Mouse (Mus musculus) NIH3T3 (cell line): ENCODE results near the gene Slc25a22.
A peak's percentile ranks its signal among the peaks of the same experiment; 100 is the strongest.
"Not testable (repeated sequence)": the region's sequence is repeated elsewhere in the genome, so short reads cannot be mapped to it uniquely, and the experiment has no call there.

ENCODE experiments used
- DNase-seq: peaks from one replicate; pipeline ENCODE4 v3.0.0-alpha.2; 2012; ENCODE audit warnings: low read depth

Gene Slc25a22

DNA sequence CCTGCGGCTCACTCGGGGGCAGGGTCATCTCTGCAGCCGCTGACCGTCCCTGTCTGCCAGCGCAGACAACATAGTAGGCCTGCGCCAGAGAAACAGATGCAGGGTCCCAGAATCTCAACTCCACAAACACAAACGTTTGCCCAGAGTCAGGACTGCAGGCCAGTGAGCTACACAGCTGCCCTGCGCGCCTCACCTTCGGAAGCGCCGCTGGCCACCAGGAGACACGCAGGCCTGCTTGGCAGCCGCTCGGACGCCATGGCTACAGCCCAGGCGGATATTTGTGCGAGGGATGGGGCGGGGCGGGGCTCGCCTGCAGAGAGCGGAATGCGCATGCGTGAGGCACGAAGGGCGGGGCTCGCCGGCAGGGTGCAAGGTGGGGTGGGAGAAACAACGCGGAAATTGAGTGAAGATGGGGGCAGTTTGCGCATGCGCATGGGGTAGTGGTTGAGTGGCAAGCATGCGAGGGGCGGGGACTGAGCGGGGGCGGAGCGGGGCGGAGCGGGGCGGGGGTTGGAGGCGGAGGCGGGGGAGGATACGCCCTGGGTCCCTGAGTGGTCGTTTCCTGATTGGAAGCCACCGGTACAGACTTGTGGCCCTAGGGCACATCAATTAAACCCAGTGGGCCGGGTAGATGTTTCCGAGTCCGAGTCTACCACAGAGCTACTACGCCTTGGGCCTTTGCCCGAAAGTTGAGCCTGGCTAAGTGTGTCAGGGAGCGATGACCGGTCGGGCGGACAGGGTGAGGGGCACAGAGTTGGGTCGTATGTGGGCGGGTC, 23.7 kb downstream of the Slc25a22 start, which contains the start of gene Gatd1:
Gatd1 (minus strand) TSS at position 328 of the 776 bp plus-strand sequence.
- DNase-seq: peak; percentile 99

DNA sequence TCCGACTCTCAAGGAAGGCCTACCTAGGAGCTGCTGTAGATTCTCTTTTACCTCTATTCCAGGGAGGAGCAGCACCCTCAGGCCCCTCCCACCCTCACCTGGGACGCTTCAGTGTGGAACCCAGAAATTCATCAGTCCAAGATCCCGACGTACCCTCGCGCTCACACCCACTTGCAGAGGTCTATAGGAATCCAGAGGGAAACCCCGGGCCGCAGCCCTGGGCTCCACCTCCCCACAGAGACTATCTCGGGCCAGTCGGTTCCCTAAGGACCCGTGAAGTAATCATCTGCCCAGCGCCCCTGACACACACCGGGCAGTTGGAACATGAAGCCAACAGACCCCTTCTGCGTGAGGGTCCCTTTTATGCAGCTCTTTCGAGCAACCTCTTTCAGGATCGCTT, 24.4 kb downstream of the Slc25a22 start:
- peak; percentile 55 for DNase-seq

DNA sequence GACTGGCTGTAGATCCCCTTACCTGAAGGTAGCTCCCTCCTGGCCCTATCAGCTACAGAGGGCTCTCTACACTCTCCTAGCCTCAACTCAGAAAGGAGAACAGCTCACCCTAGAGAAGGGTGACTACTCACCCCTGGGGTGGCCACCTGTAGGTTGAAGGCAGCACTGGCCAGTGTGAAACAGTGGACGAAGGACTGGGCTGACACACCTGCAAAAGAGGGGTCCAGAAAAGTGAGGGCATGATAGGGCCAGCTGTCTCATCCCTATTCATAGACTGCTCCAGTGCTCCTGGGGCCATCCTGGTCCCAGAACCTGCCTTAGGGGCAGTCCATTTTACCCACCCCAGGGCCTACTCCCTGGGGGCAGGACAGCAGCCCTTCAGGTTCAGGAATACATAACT, 26.0 kb downstream of the Slc25a22 start:
- no peak for DNase-seq

DNA sequence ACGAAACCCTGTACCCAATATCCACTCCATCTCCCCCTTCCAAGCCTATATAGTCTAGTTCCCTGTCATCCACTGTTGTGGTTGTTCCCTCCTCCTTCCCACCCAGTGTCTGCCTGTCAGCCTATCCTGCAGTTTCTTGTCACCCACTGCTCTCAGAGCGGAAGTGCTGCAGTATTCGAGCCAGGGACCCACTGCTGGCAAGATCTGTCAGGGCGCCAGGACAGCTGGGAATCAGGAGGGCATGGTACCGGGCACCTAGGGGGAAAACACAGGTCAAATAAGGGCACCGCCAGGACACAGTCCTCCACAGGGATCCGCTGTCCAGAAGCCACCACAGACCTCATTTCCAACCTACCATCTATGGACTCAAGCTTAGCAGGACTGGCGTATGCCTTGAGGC, 27.1 kb downstream of the Slc25a22 start:
- DNase-seq: no peak

DNA sequence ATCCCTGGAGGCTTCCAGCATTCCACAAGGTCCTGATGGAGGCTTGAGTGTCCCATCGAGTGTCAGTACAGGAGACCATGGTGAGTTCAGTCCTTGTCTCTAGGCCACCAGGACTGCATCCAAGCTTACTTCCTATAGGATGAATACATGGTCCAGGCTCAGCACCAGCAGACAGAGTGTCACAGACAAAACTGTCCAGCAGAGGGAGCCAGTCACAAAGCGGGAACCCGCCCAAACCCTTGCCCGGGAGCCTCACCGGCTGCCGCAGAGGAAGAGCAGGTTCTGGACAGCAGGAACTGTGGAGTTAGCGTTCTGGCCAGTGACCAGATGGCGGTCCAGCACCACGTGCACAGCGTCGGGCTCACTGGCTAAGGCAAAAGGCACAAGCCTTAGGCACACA, 28.9 kb downstream of the Slc25a22 start:
- DNase-seq: peak; percentile 92

DNA sequence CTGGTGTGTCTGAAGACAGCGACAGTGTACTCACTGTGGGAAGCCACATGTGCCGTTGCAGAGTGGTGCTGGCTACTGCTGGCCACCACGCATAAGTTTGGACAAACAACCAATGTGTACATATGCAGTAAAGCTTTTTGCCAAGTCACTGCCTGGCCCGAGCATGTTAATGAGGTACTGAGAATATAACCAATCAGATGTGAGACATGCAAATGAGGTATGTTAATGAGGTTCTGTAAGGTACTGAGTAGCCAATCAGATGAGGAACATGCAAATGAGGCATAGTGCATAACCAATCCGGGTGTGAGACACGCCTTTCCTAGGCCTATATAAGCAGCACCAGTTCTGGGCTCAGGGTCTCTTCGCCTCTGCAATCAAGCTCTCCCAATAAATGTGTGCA, 30.0 kb downstream of the Slc25a22 start:
- DNase-seq: not testable (repeated sequence)

DNA sequence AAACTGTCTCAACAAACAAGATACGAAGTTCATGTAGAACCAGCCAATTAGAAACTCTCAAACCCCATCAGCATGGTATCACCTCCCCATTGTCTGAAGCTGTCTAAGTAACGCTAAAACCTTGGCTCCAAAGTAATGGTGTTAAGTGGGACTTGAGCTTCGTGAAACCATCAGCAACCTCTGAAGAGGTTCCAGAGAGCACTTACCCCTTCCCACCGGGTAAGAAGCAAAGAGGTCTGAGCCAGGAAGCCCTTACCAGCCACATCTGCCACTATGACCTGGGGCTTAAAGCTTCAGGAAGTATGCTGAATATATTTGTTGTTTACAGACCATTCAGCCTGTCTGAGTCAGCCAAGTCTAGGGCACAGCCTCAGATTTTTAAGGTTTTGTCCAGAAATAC, 32.2 kb downstream of the Slc25a22 start:
- no peak for DNase-seq

DNA sequence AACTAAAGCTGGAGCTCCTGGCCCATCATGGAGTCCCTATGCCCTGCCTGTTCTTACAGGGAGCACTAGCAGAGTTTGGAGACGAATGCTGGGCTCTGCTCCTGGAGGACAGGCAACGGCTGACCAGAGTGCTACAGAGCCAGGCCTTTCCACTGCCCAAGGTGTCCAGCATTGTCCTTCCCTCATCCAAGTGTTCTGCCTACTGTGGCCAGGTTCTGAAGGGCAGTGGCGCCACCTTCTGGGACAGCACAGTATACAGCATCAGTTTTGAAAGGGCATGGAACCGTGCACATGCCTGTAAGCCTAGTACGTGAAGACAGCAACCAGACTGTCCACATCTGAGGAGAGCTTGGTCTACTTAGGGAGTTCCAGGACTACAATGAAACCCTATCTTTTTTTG, 34.4 kb downstream of the Slc25a22 start:
- DNase-seq: peak; percentile 77

DNA sequence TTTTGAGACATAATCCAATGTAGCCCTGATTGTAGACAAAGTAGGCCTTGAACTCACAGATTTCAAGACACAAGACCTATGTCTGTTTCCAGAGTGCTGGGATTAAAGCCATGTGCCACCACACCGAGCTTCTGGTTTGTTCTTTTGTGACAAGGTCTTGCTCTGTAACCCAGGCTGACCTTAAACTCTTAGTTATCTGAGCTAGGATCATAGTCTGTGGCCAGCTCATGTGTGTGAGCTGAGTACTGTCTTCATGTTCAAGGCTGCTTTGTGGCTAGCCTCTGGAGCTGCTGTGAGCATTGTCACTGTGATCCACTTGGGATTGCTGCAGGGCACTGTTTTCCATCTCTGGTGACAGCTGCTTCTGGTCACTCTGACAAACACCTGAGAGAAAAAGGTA, 42.3 kb downstream of the Slc25a22 start:
- no peak for DNase-seq

DNA sequence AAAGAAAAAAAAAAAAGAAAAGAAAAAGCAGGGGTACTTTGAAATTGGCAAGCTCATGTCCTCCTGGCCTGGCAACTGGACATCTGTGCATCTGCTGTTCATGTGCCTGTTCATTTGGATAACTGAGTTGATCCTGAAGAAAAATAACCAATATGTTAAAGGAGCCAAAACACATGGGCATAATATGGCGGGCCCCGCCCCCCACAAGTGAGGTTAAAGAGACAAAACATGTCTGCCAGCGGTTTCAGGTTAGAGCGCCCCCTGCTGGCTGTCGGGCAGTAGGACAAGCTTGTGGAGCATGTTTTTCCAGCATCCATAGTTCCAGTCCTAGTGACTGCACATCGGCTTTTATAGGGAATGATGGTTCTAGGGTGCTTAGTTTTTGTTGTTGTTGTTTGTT, 42.9 kb downstream of the Slc25a22 start:
- DNase-seq: peak; percentile 80

DNA sequence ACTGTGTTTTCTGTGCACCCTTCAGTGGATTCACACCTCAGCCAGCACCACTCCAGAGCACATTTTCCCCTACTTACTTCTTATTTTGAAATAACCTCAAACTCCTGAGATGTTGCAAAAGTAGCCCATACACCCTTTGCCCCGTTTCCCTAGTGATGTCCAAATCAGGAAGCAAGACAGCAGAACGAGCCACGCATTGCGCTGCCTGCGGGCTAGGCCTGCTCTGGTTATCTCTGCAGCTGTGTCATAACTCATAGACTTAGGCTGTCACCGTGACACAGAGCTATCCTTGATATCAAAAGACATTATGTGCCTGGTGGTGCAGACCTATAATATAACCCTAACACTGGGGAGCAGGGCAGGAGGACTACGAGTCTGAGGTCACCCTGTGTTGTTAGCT, 43.5 kb downstream of the Slc25a22 start:
- no peak for DNase-seq

DNA sequence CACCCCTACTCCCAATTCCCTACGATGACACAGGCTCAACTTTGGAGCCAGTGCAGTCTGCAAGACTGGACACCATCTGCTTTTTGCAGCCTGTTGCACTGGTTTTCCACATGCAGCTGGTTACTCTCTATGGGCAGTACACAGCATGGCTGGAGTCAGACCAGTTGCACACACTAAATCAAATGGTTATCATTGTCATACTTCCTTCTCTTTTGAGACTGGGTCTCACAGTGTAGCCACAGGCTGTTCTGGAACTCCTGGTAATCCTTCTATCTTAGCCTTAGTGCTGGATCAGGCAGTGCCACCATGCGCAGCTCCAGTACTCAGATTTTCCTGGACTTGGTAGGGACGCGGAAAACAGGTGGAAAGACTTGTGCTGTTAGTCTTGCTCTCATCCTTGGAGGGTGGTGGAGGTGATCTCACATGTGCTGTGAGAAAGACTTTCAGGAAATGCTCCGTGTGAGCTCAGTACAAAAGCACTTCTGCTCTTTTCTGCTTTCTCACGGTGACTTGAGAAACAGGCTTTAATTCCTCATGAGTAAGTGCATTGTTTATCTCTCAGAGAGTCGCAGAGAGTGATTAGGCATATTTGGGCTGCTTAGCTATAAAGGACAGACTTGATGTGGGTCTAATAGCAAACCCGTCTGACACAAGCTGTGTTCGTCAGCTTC, 45.0 kb downstream of the Slc25a22 start:
- no peak for DNase-seq

DNA sequence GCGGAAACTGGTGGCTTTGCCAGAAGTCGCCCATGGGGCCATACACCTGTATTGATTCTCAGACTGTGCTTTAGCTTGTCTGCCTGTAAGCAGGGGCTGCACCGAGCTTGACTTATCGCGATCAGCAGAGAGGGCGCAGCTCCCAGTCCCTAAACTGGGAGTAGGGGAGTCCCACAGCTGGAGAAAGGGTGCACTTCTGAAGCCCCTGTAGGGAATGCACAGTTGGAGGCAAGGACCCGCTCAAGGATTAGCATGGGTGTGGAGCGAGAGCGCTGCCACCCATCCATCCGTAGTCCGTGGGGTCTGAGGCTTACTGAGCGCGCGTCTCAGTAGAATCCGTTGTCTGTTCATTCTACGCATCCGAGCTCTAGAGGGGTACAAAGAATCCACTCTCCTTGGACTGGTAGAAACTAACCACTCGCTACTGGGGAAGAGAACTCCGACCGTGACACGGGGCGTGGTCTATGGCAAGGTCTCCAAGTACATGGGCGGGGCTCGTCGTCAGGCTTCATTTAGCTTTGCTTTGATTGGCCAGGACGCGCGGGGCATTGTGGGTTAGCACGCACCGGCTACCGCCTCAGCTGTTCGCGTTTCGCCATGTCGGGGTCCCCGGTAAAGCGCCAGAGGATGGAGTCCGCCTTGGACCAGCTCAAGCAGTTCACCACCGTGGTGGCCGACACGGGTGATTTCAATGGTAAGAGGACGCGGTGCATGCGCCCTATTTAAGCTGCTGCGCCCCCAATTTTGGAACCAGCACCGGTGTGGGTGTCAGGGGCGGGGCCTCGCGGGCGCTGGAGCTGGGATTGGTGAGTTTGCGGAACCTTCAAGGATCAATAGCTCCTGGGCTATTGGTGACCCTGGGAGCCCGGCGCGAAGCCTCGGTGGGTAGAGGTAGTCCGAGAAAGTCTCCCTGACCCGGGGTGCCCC, 45.8 kb downstream of the Slc25a22 start, which contains the start of gene Taldo1:
Taldo1 (plus strand) TSS at position 575 of the 927 bp plus-strand sequence.
- peak; percentile 94 for DNase-seq

DNA sequence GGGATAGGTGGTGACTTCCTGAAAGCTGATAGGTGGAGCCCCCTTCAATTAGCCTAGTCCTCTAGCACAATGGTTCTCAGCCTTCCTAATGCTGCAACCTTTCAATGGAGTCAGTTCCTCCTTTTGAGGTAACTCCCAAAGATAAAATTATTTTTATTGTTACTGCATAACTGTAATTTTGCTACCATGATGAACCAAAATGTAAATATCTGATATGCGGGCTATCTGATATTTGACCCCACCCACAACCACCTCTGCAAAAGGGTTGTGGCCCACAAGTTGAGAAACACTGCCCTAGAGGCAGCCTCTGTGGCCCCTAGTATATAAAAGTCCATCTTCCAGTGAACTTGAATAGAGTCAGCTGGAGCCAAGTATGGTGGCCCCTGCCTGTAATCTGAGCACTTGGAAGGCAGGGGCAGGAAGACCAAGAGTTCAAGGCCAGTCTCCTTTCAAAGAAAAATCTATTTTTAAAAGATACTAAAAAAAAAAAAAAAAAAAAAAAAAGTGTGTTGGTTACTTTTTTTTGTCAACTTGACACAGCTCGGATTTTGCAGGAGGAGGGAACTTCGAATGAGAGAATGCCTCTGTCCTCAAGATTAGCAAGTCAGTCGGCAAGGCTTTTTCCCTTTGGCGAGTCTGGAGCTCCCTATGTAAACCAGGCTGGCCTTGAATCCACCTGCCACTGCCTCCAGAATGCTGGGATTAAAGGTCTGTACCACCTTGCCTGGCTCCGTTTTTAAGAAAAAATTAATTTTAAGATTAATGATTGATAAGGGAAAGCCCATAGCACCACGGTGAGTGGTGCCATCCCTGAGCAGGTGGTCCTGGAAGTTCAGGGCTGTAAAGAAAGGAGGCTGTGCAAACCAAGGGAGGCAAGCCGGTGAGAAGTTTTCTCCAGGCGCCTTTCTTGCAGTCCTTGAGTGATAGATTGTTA, 47.1 kb downstream of the Slc25a22 start:
- DNase-seq: no peak

DNA sequence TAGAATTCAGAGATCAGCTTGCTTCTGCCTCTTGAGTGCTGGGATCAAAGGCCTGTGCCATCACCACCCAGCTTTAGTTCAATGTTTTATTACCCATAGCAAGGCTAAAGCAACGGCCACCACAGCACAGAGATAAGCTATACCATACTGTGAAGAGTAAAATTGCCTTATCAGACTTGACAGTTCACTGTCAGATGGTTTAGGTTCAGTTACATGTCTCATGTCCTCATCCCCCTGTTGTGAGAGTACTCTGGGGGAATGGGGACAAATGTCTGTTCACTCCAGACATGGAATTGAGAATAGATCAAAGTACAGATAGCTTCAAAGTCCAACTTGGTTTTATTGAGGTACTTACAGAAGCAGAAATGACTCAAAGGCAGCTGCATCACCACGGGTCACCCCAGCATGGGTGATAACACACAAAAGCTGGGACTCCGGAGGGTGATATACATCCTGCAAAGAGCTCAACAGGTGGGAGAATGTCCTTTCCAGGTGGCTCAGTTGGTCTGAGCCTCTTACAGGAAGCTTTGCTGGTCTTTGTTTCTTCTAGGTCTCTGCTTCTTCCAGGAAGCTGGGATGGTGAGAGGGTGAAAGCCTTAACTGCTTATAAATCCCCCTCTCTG, 49.1 kb downstream of the Slc25a22 start:
- DNase-seq: no peak

DNA sequence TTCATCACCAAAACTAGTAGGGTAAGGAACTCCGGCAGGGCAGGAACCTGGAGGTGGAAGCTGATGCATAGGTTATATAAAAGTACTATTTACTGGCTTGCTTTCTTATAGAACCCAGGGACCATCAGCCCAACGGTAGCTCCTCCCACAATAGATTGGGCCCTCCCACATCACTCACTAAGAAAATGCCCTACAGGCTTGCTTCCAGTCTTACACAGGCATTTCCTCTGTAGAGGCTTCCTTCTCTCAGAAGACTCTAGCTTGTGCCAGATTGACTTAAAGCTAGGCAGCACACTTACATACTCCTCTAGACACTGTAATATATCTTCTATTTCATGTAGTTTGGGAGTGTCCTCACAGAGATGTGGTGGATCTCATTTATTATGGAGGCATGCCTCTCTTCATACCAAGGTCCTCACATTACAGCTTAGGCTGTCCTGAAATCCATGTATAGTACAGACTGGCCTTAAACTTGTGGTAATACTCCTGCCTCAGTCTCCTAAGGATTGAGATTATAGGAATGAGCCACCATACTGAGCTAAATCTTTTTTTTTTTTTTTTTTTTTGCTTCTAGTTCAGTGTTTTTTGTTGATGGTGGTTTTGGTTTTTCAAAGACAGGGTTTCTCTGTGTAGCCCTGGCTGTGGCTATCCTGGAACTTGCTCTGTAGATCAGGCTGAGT, 49.7 kb downstream of the Slc25a22 start:
- no peak for DNase-seq

DNA sequence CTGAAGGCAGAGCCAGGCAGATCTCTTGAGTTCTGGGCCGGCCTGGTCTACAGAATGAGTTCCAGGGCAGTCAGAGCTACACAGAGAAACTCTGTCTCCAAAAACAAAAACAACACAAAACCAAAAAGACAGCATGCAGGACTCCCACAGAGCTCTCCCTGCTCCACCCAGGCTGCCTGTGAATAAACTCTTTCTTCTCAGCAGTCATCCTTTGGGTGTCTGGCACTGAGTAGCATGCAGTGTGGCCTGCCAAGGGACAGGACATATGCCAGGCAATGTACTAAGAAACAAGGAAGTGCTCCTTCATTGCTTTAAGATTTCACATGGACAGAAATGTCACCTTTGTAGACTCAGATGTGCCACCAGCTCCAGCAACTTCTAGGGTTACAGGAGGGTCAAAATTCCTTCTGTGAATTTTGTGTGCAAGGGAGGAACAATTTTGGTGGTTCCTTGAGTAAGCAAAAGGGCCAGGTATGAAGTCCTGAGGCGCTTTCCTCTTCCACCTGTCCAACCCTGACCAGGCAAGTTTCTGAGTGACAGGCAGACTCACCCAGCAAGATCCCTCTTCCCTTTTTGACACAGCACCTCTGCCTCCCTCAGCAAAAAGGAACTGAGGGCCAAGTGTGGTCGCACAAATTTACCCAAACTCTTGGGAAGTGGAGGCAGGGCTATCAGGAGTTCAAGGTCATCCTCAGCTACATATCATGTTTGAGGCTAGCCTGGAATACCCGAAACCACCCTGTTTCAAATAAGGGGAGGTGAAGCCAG, 56.4 kb downstream of the Slc25a22 start:
- no peak for DNase-seq
